Mouse (Mus musculus): ENCODE measurements around the gene Shisa5. TPM values are rescaled to one million over a fixed set of nuclear protein-coding genes. Genes with fewer than 3 reads are reported as not detected.

Gene Shisa5
- polyA plus RNA-seq, 1 experiment from 2014 or later, result 64.9 TPM

GRCm38 (mm10) chr9:109046306-109046705, 7.9 kb downstream of the Shisa5 start:
- Histone ChIP-seq H3K9ac (no peak overlapping the region), H3K27me3 (no peaks in the 10 kb centered on the region), H3K4me3 (no peak overlapping the region), H3K27ac (no peak overlapping the region), H3K4me2 (no peak overlapping the region), H3K36me3 (peaks cover 5% of the 10 kb centered on the region; the same call in 1 of the 2 replicates), H3K9me3 (replicated peaks) (no peaks in the 10 kb centered on the region), H3K4me1 (replicated peaks) (peaks cover 5% of the 10 kb centered on the region)
- no peak for ATAC-seq (replicated peaks; ENCODE audit: insufficient number of reproducible peaks, insufficient read depth, low FRiP score, low read depth)
- 33% methylated on average over 5 of the region's 5 CpGs for WGBS

- Histone ChIP-seq H3K27me3 (no peaks in the 10 kb centered on the region), H3K4me2 (no peak overlapping the region), H3K9ac (no peak overlapping the region), H3K4me3 (no peak overlapping the region), H3K4me1 (replicated peaks) (peaks cover under 1% of the 10 kb centered on the region), H3K27ac (no peak overlapping the region), H3K36me3 (peaks cover 3% of the 10 kb centered on the region; the same call in 1 of the 2 replicates), H3K9me3 (replicated peaks) (no peaks in the 10 kb centered on the region)
- WGBS, result 81% methylated on average over 7 of the region's 7 CpGs
- ATAC-seq (replicated peaks; ENCODE audit: insufficient number of reproducible peaks, insufficient read depth, low FRiP score, low read depth), result no peak
Measured at GRCm38 (mm10) chr9:109049316-109049715, 11.0 kb downstream of the Shisa5 start.

DNA sequence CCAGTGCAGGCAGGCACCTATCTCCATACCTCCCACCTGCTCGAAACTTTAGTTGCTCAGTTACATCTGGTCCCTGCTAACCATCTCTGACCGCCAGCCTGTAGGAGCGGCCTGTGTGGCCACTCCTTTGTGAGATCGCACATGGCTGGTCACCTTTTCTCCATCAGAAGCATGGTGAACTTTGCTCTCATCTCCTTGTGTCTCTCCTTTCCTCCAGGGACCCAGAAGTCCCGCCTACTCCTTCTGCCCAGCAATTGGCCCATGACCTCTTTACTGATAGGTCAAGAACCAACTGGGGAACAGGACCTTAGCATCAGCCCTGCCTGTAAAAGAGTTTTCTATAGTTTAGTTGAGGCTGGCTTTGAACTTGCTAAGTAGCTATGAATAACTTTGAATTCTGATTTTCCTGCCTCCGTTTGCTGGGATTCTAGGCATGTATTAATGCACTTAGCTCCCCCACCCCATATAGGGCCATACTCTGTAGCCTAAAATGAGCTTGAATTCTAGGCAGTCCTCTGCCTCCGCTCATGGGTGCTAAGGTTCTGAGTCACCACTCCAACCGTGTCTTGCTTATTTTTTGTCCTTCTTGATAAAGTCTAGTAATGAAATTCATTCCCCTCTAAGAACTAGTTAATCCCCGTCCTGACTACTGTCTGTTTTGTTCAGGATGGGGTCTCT, 11.8 kb downstream of the Shisa5 start:
- no peak overlapping the region for H3K4me3 ChIP-seq
- H3K9ac ChIP-seq, result no peak overlapping the region
- no peaks in the 10 kb centered on the region for H3K9me3 ChIP-seq (replicated peaks)
- H3K36me3 ChIP-seq, result no peaks in the 10 kb centered on the region
- no peak for ATAC-seq (replicated peaks; ENCODE audit: insufficient number of reproducible peaks, insufficient read depth, low FRiP score, low read depth)
- H3K4me1 ChIP-seq (replicated peaks), result peaks cover 9% of the 10 kb centered on the region
- no peak overlapping the region for H3K4me2 ChIP-seq
- WGBS, result 80% methylated on average over 9 of the region's 9 CpGs
- H3K27ac ChIP-seq, result no peak overlapping the region
- H3K27me3 ChIP-seq, result no peaks in the 10 kb centered on the region

DNA sequence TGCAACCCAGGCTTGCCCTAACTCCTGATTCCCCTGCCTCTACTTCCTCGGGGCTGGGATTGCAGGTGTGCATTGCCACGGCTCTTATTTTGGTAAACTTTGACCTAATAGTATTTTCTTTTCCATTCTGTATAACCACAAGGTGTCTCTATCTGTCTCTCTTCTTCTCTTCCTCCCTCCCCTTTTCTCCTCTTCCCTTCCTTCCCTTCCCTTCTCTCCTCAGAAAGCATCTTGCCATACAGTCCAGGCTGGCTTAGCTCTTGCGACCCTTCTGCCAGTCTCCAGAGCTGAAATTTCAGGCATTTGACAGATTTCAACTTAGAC, 12.3 kb downstream of the Shisa5 start:
- no peak overlapping the region for H3K4me2 ChIP-seq
- H3K4me1 ChIP-seq (replicated peaks), result peaks cover 14% of the 10 kb centered on the region
- no peak overlapping the region for H3K4me3 ChIP-seq
- no peak overlapping the region for H3K9ac ChIP-seq
- no peak overlapping the region for H3K27ac ChIP-seq
- no peaks in the 10 kb centered on the region for H3K9me3 ChIP-seq (replicated peaks)
- H3K27me3 ChIP-seq, result no peaks in the 10 kb centered on the region
- 64% methylated on average over 3 of the region's 3 CpGs for WGBS
- H3K36me3 ChIP-seq, result no peaks in the 10 kb centered on the region
- no peak for ATAC-seq (replicated peaks; ENCODE audit: insufficient number of reproducible peaks, insufficient read depth, low FRiP score, low read depth)

DNA sequence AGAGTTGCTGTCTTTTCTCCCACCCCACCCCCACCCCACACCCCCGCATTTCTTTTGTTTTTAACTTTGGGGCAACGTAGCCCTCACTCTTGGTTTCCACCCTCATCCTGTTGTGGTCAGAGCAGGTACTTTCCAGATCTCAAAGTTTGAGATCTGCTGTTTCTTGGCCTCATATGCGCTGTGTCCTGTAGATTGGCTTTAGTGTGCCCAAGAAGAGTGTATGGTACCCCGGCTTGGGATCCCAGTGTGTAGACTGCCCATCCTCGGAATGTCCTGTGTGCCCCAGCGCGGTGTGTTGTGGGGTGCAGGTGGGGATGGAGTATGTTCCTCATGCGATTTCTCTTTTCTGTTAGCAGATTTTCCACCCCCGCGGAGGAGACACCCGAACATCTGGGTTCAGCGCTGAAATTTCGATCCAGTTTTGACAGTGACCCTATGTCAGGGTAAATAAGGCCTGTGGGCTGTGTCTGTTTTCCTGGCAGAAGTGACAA, 12.7 kb downstream of the Shisa5 start:
- 84% methylated on average over 13 of the region's 13 CpGs for WGBS
- Histone ChIP-seq H3K9ac (no peak overlapping the region), H3K27ac (no peak overlapping the region), H3K4me3 (no peak overlapping the region; the same call in 1 of the 2 replicates), H3K4me2 (no peak overlapping the region), H3K36me3 (no peaks in the 10 kb centered on the region), H3K9me3 (replicated peaks) (no peaks in the 10 kb centered on the region), H3K4me1 (replicated peaks) (peaks cover 14% of the 10 kb centered on the region), H3K27me3 (no peaks in the 10 kb centered on the region)
- ATAC-seq (replicated peaks; ENCODE audit: insufficient number of reproducible peaks, insufficient read depth, low FRiP score, low read depth), result no peak

GRCm38 (mm10) chr9:109051651-109052489, 13.5 kb downstream of the Shisa5 start:
- no peaks in the 10 kb centered on the region for H3K36me3 ChIP-seq
- H3K9me3 ChIP-seq (replicated peaks), result no peaks in the 10 kb centered on the region
- H3K4me1 ChIP-seq (replicated peaks), result peaks cover 14% of the 10 kb centered on the region
- no peak overlapping the region for H3K27ac ChIP-seq
- no peak overlapping the region for H3K4me3 ChIP-seq
- H3K27me3 ChIP-seq, result no peaks in the 10 kb centered on the region
- ATAC-seq (replicated peaks; ENCODE audit: insufficient number of reproducible peaks, insufficient read depth, low FRiP score, low read depth), result no peak
- H3K4me2 ChIP-seq, result no peak overlapping the region
- 86% methylated on average over 10 of the region's 10 CpGs for WGBS
- no peak overlapping the region for H3K9ac ChIP-seq

- H3K9me3 ChIP-seq (replicated peaks), result no peaks in the 10 kb centered on the region
- H3K27ac ChIP-seq, result no peak overlapping the region
- peaks cover 15% of the 10 kb centered on the region for H3K4me1 ChIP-seq (replicated peaks)
- 87% methylated on average over 9 of the region's 9 CpGs for WGBS
- no peak overlapping the region for H3K4me2 ChIP-seq
- no peak overlapping the region for H3K9ac ChIP-seq
- no peak overlapping the region for H3K4me3 ChIP-seq
- no peaks in the 10 kb centered on the region for H3K27me3 ChIP-seq
- peaks cover 7% of the 10 kb centered on the region; the same call in 1 of the 2 replicates for H3K36me3 ChIP-seq
- ATAC-seq (replicated peaks; ENCODE audit: insufficient number of reproducible peaks, insufficient read depth, low FRiP score, low read depth), result no peak
Measured at GRCm38 (mm10) chr9:109052490-109053260, 14.3 kb downstream of the Shisa5 start.

- WGBS, result 75% methylated on average over 3 of the region's 3 CpGs
Measured at GRCm38 (mm10) chr9:109053366-109053765, 15.0 kb downstream of the Shisa5 start.

DNA sequence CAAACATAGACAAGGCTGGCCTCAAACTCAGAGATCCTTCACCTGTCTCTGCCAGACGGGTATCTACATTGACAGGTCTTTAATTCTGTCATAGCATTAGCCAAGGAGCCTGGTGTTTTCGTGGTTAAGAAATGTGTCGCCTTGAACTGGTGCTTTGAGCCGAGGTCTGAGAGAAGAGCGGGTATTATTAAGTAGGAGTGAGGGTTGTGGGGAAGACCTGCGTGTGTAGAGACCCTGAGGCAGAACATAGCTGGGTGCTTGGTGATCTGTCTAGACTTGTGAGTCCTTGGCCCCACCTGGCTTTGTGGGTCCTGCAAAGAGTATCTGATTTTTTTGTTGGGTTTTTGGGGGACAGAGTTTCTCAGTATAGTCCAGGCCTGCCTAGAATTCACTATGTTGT, 15.5 kb downstream of the Shisa5 start:
- Histone ChIP-seq H3K27ac (peak overlapping the region; percentile 79), H3K9me3 (replicated peaks) (no peaks in the 10 kb centered on the region), H3K4me2 (no peak overlapping the region), H3K9ac (no peak overlapping the region), H3K27me3 (no peaks in the 10 kb centered on the region), H3K4me3 (no peak overlapping the region), H3K36me3 (peaks cover 16% of the 10 kb centered on the region), H3K4me1 (replicated peaks) (peaks cover 26% of the 10 kb centered on the region)
- 73% methylated on average over 6 of the region's 6 CpGs for WGBS
- no peak for ATAC-seq (replicated peaks; ENCODE audit: insufficient number of reproducible peaks, insufficient read depth, low FRiP score, low read depth)

More at GRCm38 (mm10) chr9:109053366-109053765, 15.0 kb downstream of the Shisa5 start:
- H3K4me3 ChIP-seq, result no peak overlapping the region
- no peak overlapping the region for H3K9ac ChIP-seq
- peaks cover 21% of the 10 kb centered on the region for H3K4me1 ChIP-seq (replicated peaks)
- peaks cover 14% of the 10 kb centered on the region for H3K36me3 ChIP-seq
- no peaks in the 10 kb centered on the region for H3K9me3 ChIP-seq (replicated peaks)
- H3K27ac ChIP-seq, result no peak overlapping the region
- H3K27me3 ChIP-seq, result no peaks in the 10 kb centered on the region
- H3K4me2 ChIP-seq, result no peak overlapping the region
- ATAC-seq (replicated peaks; ENCODE audit: insufficient number of reproducible peaks, insufficient read depth, low FRiP score, low read depth), result no peak

- peak overlapping the region; percentile 41 for H3K4me3 ChIP-seq
- H3K9ac ChIP-seq, result peak overlapping the region; percentile 36; the same call in 1 of the 2 replicates
- H3K4me1 ChIP-seq (replicated peaks), result peaks cover 34% of the 10 kb centered on the region
- H3K4me2 ChIP-seq, result peak overlapping the region; percentile 57
- no peaks in the 10 kb centered on the region for H3K9me3 ChIP-seq (replicated peaks)
- H3K27ac ChIP-seq, result peak overlapping the region; percentile 79
- 10% methylated on average over 7 of the region's 7 CpGs for WGBS
- peaks cover 16% of the 10 kb centered on the region for H3K36me3 ChIP-seq
- H3K27me3 ChIP-seq, result no peaks in the 10 kb centered on the region
- ATAC-seq (replicated peaks; ENCODE audit: insufficient number of reproducible peaks, insufficient read depth, low FRiP score, low read depth), result peak; percentile 78
Measured at GRCm38 (mm10) chr9:109054712-109055111, 16.3 kb downstream of the Shisa5 start.
